Mouse (Mus musculus) ovary, postnatal 10 days (tissue): ENCODE measurements around the gene Cd300lf.

Experiments used
- DNase-seq: peaks from one replicate; pipeline ENCODE4 v3.0.0; 2022; ENCODE audit warnings: low spot score

Gene Cd300lf

GRCm38 (mm10) chr11:115160883-115161577, 27.2 kb upstream of the Cd300lf start:
- no peak for DNase-seq

GRCm38 (mm10) chr11:115160016-115160797, 26.4 kb upstream of the Cd300lf start:
- DNase-seq: peak; percentile 68

GRCm38 (mm10) chr11:115157933-115158719, 24.3 kb upstream of the Cd300lf start:
- no peak for DNase-seq

- no peak for DNase-seq
These were observed 21.4 kb upstream of the Cd300lf start for GRCm38 (mm10) chr11:115155053-115155634.

- DNase-seq: no peak
These were observed 20.0 kb upstream of the Cd300lf start for GRCm38 (mm10) chr11:115153699-115154292.

- no peak for DNase-seq
These were observed 19.3 kb upstream of the Cd300lf start for GRCm38 (mm10) chr11:115153088-115153487.

- no peak for DNase-seq
These were observed 18.1 kb upstream of the Cd300lf start for GRCm38 (mm10) chr11:115151755-115152429.

GRCm38 (mm10) chr11:115150741-115151254, 17.0 kb upstream of the Cd300lf start:
- DNase-seq: no peak

GRCm38 (mm10) chr11:115147813-115148212, 14.0 kb upstream of the Cd300lf start:
- no peak for DNase-seq

- DNase-seq: no peak
These were observed 8.2 kb upstream of the Cd300lf start for GRCm38 (mm10) chr11:115141970-115142369.

GRCm38 (mm10) chr11:115138597-115139262, 4.9 kb upstream of the Cd300lf start:
- no peak for DNase-seq

- no peak for DNase-seq
These were observed 1.9 kb downstream of the Cd300lf start for GRCm38 (mm10) chr11:115131768-115132381.

GRCm38 (mm10) chr11:115129508-115130126, 4.2 kb downstream of the Cd300lf start:
- DNase-seq: no peak

- no peak for DNase-seq
These were observed 5.3 kb downstream of the Cd300lf start for GRCm38 (mm10) chr11:115128483-115128882.

- no peak for DNase-seq
These were observed 14.4 kb downstream of the Cd300lf start for GRCm38 (mm10) chr11:115119409-115119808.

GRCm38 (mm10) chr11:115112196-115112595, 21.6 kb downstream of the Cd300lf start:
- no peak for DNase-seq

- no peak for DNase-seq
These were observed 23.5 kb downstream of the Cd300lf start for GRCm38 (mm10) chr11:115110271-115110670.

- no peak for DNase-seq
These were observed 25.6 kb downstream of the Cd300lf start for GRCm38 (mm10) chr11:115108176-115108575.

- no peak for DNase-seq
These were observed 26.3 kb downstream of the Cd300lf start for GRCm38 (mm10) chr11:115107403-115107916.
